Mouse (Mus musculus): ENCODE results near the gene Gm2012. TPM values are rescaled to one million over a fixed set of nuclear protein-coding genes. Genes with fewer than 3 reads are reported as not detected.
"Not testable (repeated sequence)": the region's sequence is repeated elsewhere in the genome, so short reads cannot be mapped to it uniquely, and the experiment has no call there.

The Gm2012 gene
- total RNA-seq (2018; cell fraction: chromatin; rRNA removed) = not detected
- not detected for total RNA-seq (2018; cell fraction: cytosol; rRNA removed)
- not detected for total RNA-seq (2018; cell fraction: nucleus; rRNA removed)
- not detected in 3 replicates for polyA plus RNA-seq (2018)

- H3K27ac ChIP-seq; H3K79me2 ChIP-seq (ENCODE audit: inconsistent target); H3K4me3 ChIP-seq (ENCODE audit: inconsistent target); H3K36me3 ChIP-seq (ENCODE audit: inconsistent target): not testable (repeated sequence)
- no CpG with 5 or more reads among the region's 5 CpGs for WGBS (ENCODE audit: missing documents)
Measured at GRCm38 (mm10) chrX:26231255-26231654, at the start of gene Gm2012. Gm2012 (minus strand) TSS chrX:26231355.

- H3K36me3 ChIP-seq (ENCODE audit: inconsistent target); H3K27ac ChIP-seq; H3K4me3 ChIP-seq (ENCODE audit: inconsistent target); H3K79me2 ChIP-seq (ENCODE audit: inconsistent target): not testable (repeated sequence)
- 82% methylated on average over 12 of the region's 12 CpGs for WGBS (ENCODE audit: missing documents)
Measured at GRCm38 (mm10) chrX:26159146-26159545, 72.0 kb downstream of the Gm2012 start.

Other genes starting within 250 kb of the Gm2012 start
- not detected in 3 replicates for gene Gm5168, start 180.3 kb downstream of the Gm2012 start, polyA plus RNA-seq (2018)
- gene Gm2030, start 78.7 kb upstream of the Gm2012 start, polyA plus RNA-seq (2018) = not detected in 3 replicates